Mouse (Mus musculus) heart, adult 2 months (tissue): ENCODE data around the gene Tbpl2. TPM values are rescaled to one million over a fixed set of nuclear protein-coding genes. Genes with fewer than 3 reads are reported as not detected.

ENCODE experiments used
- DNase-seq, 2 experiments: peaks; one replicate each; pipeline ENCODE4 v3.0.0; 2021
- H3K27ac ChIP-seq: fragments of 200-600 bp; 2 replicates; pipeline ENCODE4 v1.8.1; 2022
- H3K27me3 ChIP-seq: fragments of 200-500 bp; 2 replicates; pipeline ENCODE4 v1.6.1; 2012; ENCODE audit warnings: mild to moderate bottlenecking, low read length, inconsistent platforms, mixed read lengths; ENCODE audit not compliant: control insufficient read depth, insufficient read depth
- H3K36me3 ChIP-seq: fragments of 200-500 bp; 2 replicates; pipeline ENCODE4 v1.6.1; 2012; ENCODE audit warnings: low read length, inconsistent platforms; ENCODE audit not compliant: control insufficient read depth, insufficient read depth
- H3K4me1 ChIP-seq: fragments of 200-500 bp; 2 replicates; pipeline ENCODE4 v1.6.1; 2011; ENCODE audit warnings: low read length; ENCODE audit not compliant: control insufficient read depth, insufficient read depth
- H3K4me3 ChIP-seq: fragments of 200-600 bp; 2 replicates; pipeline ENCODE4 v1.8.1; 2022
- H3K79me2 ChIP-seq: fragments of 200-500 bp; replicated peaks from 2 replicates; pipeline ENCODE4 v1.6.1; 2012; ENCODE audit warnings: mild to moderate bottlenecking, inconsistent platforms, low read length, moderate library complexity, mixed read lengths; ENCODE audit not compliant: control insufficient read depth, insufficient read depth
- H3K9ac ChIP-seq: fragments of 200-500 bp; 2 replicates; pipeline ENCODE4 v1.6.1; 2012; ENCODE audit warnings: low read depth, mild to moderate bottlenecking, control low read depth, inconsistent platforms, low read length, mixed read lengths
- CTCF ChIP-seq: fragments of 200-600 bp; IDR thresholded peaks from 2 replicates; pipeline ENCODE4 v1.8.1; 2022; ENCODE audit warnings: antibody characterized with exemption, mild to moderate bottlenecking, moderate library complexity
- EP300 ChIP-seq: fragments of 200-500 bp; IDR thresholded peaks from 2 replicates; pipeline ENCODE4 v1.6.1; 2011; ENCODE audit warnings: low read depth, low read length, control low read depth; ENCODE audit not compliant: insufficient read depth
- POLR2A ChIP-seq: fragments of 200-500 bp; IDR thresholded peaks from 2 replicates; pipeline ENCODE4 v1.6.1; 2011; ENCODE audit warnings: mild to moderate bottlenecking, low read depth, low read length, control low read depth; ENCODE audit not compliant: insufficient read depth
- WGBS: fragments of 180-500 bp; shearing (Covaris S2); methylation state at CpG from one replicate; pipeline ENCODE4 v1.1.7; 2018; 5-methylcytosine and 5-hydroxymethylcytosine counted together
- intact Hi-C: fragments of 180-260 bp; cut with DNase I; formaldehyde crosslinking; loops from one replicate; pipeline ENCODE4 v1.15.1; 2025
- long read RNA-seq: library from polyadenylated mRNA; stranded (forward); transcript quantifications from one replicate; pipeline ENCODE4 v2.0.0, GENCODE M21; 2021
- polyA plus RNA-seq: library from polyadenylated mRNA; depleted of rRNA; stranded (reverse); fragments of >200 nt; gene quantifications from 2 replicates; pipeline ENCODE4 v1.2.3, GENCODE M21; 2012; rRNA removed
- total RNA-seq, 2 experiments: library from RNA; stranded (reverse); gene quantifications; 2 replicates each; pipeline ENCODE4 v1.2.3; 2021

Tbpl2 gene
- total RNA-seq, result not detected
- polyA plus RNA-seq, result not detected in 2 replicates
- long read RNA-seq, result 0 reads

GRCm38 (mm10) chr2:24096495-24096894 is at the start of gene Tbpl2:
Gene Tbpl2, minus strand, starts transcription at chr2:24096595.
- Histone ChIP-seq H3K9ac (no peak within 1 kb of the TSS), H3K36me3 (no peaks in the 10 kb centered on the region), H3K4me1 (no peaks in the 10 kb centered on the region), H3K27me3 (no peaks in the 10 kb centered on the region), H3K79me2 (no peaks in the 10 kb centered on the region), H3K4me3 (no peak within 1 kb of the TSS), H3K27ac (no peak within 1 kb of the TSS)
- DNase-seq, result no peak
- no peak for TF ChIP-seq POLR2A
- 63% methylated on average over 4 of the region's 4 CpGs for WGBS
- intact Hi-C loops, result no loop called here

GRCm38 (mm10) chr2:24134373-24134772 is 38.0 kb upstream of the Tbpl2 start:
- Histone ChIP-seq H3K4me1 (no peaks in the 10 kb centered on the region), H3K27ac (no peak overlapping the region), H3K4me3 (no peak overlapping the region), H3K36me3 (no peaks in the 10 kb centered on the region), H3K79me2 (no peaks in the 10 kb centered on the region), H3K9ac (no peak overlapping the region), H3K27me3 (no peaks in the 10 kb centered on the region)
- 83% methylated on average over 1 of the region's 1 CpGs for WGBS
- TF ChIP-seq POLR2A, result no peak
- TF ChIP-seq EP300, result no peak
- TF ChIP-seq CTCF, result no peak
- intact Hi-C loops, result no loop called here
- DNase-seq, result no peak

- no peaks in the 10 kb centered on the region for H3K79me2 ChIP-seq
- no peaks in the 10 kb centered on the region for H3K27me3 ChIP-seq
- TF ChIP-seq POLR2A (no peak), CTCF (no peak), EP300 (no peak)
- no peaks in the 10 kb centered on the region for H3K36me3 ChIP-seq
- no peak overlapping the region for H3K9ac ChIP-seq
- intact Hi-C loops, result no loop called here
- H3K4me3 ChIP-seq, result no peak overlapping the region
- H3K4me1 ChIP-seq, result no peaks in the 10 kb centered on the region
- H3K27ac ChIP-seq, result no peak overlapping the region
- DNase-seq, result no peak
These were observed 12.7 kb upstream of the Tbpl2 start for GRCm38 (mm10) chr2:24109085-24109484.

- Histone ChIP-seq H3K79me2 (no peaks in the 10 kb centered on the region), H3K27me3 (no peaks in the 10 kb centered on the region), H3K4me3 (no peak overlapping the region), H3K9ac (no peak overlapping the region), H3K36me3 (no peaks in the 10 kb centered on the region), H3K27ac (no peak overlapping the region), H3K4me1 (no peaks in the 10 kb centered on the region)
- WGBS, result 51% methylated on average over 4 of the region's 4 CpGs
- intact Hi-C loops, result no loop called here
- no peak for DNase-seq
- no peak for TF ChIP-seq CTCF
- no peak for TF ChIP-seq EP300
- TF ChIP-seq POLR2A, result no peak
These were observed 7.4 kb upstream of the Tbpl2 start for GRCm38 (mm10) chr2:24103619-24104289.

- Histone ChIP-seq H3K36me3 (no peaks in the 10 kb centered on the region), H3K27me3 (no peaks in the 10 kb centered on the region), H3K4me3 (no peak overlapping the region), H3K9ac (no peak overlapping the region), H3K4me1 (no peaks in the 10 kb centered on the region), H3K27ac (no peak overlapping the region), H3K79me2 (no peaks in the 10 kb centered on the region)
- DNase-seq, result no peak
- intact Hi-C loops, result no loop called here
- no peak for TF ChIP-seq POLR2A
- no peak for TF ChIP-seq EP300
- no peak for TF ChIP-seq CTCF
- WGBS, result 63% methylated on average over 1 of the region's 1 CpGs
These were observed 5.5 kb downstream of the Tbpl2 start for GRCm38 (mm10) chr2:24090921-24091320.

DNA sequence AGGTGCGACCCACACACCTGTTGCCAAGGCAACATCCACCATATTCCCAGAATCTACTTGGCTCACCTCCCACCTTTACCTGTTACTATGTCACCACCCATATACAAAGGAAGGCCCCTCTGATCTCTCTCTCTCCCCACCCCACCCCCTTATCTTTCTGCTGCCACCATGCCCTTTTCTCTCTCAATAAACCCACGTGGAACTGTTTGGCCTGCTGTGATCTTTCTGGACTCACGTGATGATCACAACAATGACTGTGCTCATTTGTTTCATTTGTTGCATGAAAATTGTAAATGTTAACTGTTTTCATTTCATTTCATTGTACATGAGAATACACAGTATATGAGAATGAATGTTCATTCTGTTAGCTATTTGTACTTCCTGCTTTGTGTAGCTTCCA is 45.9 kb downstream of the Tbpl2 start:
- DNase-seq, result no peak
- TF ChIP-seq POLR2A (no peak), CTCF (no peak), EP300 (no peak)

More for the DNA sequence above, 45.9 kb downstream of the Tbpl2 start:
- H3K79me2 ChIP-seq, result no peaks in the 10 kb centered on the region
- no peaks in the 10 kb centered on the region for H3K36me3 ChIP-seq
- H3K27me3 ChIP-seq, result no peaks in the 10 kb centered on the region
- H3K4me3 ChIP-seq, result no peak overlapping the region
- no peaks in the 10 kb centered on the region for H3K4me1 ChIP-seq
- no peak overlapping the region for H3K27ac ChIP-seq
- H3K9ac ChIP-seq, result no peak overlapping the region
- 78% methylated on average over 3 of the region's 3 CpGs for WGBS
- intact Hi-C loops, result no loop called here
